In the genomic region with DNA sequence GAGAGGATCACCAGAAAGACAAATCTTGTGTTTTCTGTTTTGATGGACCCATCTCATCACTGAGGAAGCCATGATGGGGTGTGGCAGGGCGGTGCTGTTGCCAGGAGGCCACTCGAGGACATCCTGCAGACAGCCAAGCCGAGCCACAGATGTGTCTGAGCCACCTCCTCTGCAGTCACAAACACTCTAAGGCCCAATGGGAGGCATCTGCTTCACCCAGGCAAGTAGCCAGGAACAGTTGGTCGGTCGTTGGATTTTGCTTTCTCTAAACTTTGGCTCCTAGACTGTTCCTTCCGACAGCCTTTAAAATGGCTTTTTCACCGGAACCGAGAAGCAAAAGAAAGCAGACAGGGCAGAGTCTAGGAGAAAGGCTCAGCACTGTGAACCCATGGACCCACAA, we compare ENCODE assay signal across 11 mouse cellular contexts.
DNase-seq lines count a peak whose midpoint lies in the region; ATAC-seq lines count a peak whose summit lies in the region.
"Had no signal": no experiment of that assay in that cellular context is flagged by ENCODE, and none has a peak within 500 bp of the region (broad histone marks: within the 10 kb centered on the region; RNA-seq: fewer than 3 reads in every experiment).

No protein-coding gene starts in this region.

- no peaks in the 10 kb centered on the region for H3K36me3 ChIP-seq in kidney, embryonic 14.5 days (ENCODE audit: control insufficient read depth, insufficient read depth, low read length)
- H3K36me3 ChIP-seq in embryonic facial prominence, embryonic 15.5 days: no peaks in the 10 kb centered on the region
- H3K36me3 ChIP-seq: liver, embryonic 13.5 days had no signal

- H3K9me3 ChIP-seq in kidney, embryonic 14.5 days (ENCODE audit: control insufficient read depth, low read length): no peaks in the 10 kb centered on the region
- H3K9me3 ChIP-seq in embryonic facial prominence, embryonic 15.5 days (replicated peaks): no peaks in the 10 kb centered on the region

- H3K27ac ChIP-seq in kidney, embryonic 14.5 days (ENCODE audit: low read depth, low read length): no peak overlapping the region
- peak overlapping the region; percentile 63; the same call in 1 of the 2 replicates for H3K27ac ChIP-seq in embryonic facial prominence, embryonic 15.5 days (replicated peaks)
- H3K27ac ChIP-seq: liver, embryonic 13.5 days had no signal

- DNase-seq in kidney, adult 9 months: peak; percentile 65
- DNase-seq in brain, adult 2 months (ENCODE audit: low read depth, low spot score): peak; percentile 23
- DNase-seq in kidney, postnatal 25 days: peak; percentile 27 to 62
- no peak for DNase-seq in cerebellum, adult 18-20 months
- DNase-seq: cerebellum, adult 2 months; liver, embryonic 13.5 days; midbrain, embryonic 14.5 days; thymus, postnatal 14 days had no signal

- no peaks in the 10 kb centered on the region for H3K27me3 ChIP-seq in kidney, embryonic 14.5 days (ENCODE audit: control insufficient read depth, insufficient read depth, low read length)
- H3K27me3 ChIP-seq in embryonic facial prominence, embryonic 15.5 days: no peaks in the 10 kb centered on the region
- H3K27me3 ChIP-seq: liver, embryonic 13.5 days had no signal

- H3K4me3 ChIP-seq in kidney, embryonic 14.5 days (ENCODE audit: low read length): no peak overlapping the region
- H3K4me3 ChIP-seq in embryonic facial prominence, embryonic 15.5 days (replicated peaks): no peak overlapping the region
- H3K4me3 ChIP-seq: liver, embryonic 13.5 days had no signal

- no peak overlapping the region for H3K9ac ChIP-seq in kidney, embryonic 14.5 days (ENCODE audit: low read depth, low read length)
- no peak overlapping the region for H3K9ac ChIP-seq in embryonic facial prominence, embryonic 15.5 days
- H3K9ac ChIP-seq: liver, embryonic 13.5 days had no signal

- 84% methylated on average over 8 of the region's 8 CpGs for WGBS in kidney, embryonic 14.5 days
- 56% methylated on average over 8 of the region's 8 CpGs for WGBS in embryonic facial prominence, embryonic 15.5 days

- no peak for ATAC-seq in kidney, embryonic 14.5 days (ENCODE audit: low FRiP score, low TSS enrichment)
- no peak; the same call in 1 of the 2 replicates for ATAC-seq in embryonic facial prominence, embryonic 15.5 days (ENCODE audit: insufficient number of reproducible peaks, low FRiP score, low TSS enrichment, low read depth)
- ATAC-seq in CD4-positive, CD25-positive, alpha-beta regulatory T cell, adult 4 months: no peak

- peaks cover 7% of the 10 kb centered on the region for H3K4me1 ChIP-seq in kidney, embryonic 14.5 days (ENCODE audit: control insufficient read depth, insufficient read depth, low read length)
- peaks cover 20% of the 10 kb centered on the region; the same call in 1 of the 2 replicates for H3K4me1 ChIP-seq in embryonic facial prominence, embryonic 15.5 days
- H3K4me1 ChIP-seq: liver, embryonic 13.5 days had no signal

- no peak overlapping the region for H3K4me2 ChIP-seq in kidney, embryonic 14.5 days (replicated peaks; ENCODE audit: low read depth, low read length)
- H3K4me2 ChIP-seq in embryonic facial prominence, embryonic 15.5 days (replicated peaks): no peak overlapping the region
- H3K4me2 ChIP-seq: liver, embryonic 13.5 days had no signal

Comparison
In these comparisons a context has a peak if more than half of its experiments do, and no peak if none do; other contexts are left out.
1. DNase-seq: peak in kidney, adult 9 months (single experiment), brain, adult 2 months (single experiment) and kidney, postnatal 25 days (2 of 2); none in cerebellum, adult 18-20 months (0 of 2).